Mouse (Mus musculus) mesoderm, embryonic 11.5 days (tissue): Measurements from ENCODE around the gene Gtpbp8.
A peak's percentile ranks its signal among the peaks of the same experiment; 100 is the strongest.

Experiments used
- DNase-seq: peaks from one replicate; pipeline ENCODE4 v3.0.0-alpha.2; 2012; ENCODE audit warnings: low read depth, low spot score

Gene Gtpbp8

GRCm38 (mm10) chr16:44690501-44690900 is 55.7 kb downstream of the Gtpbp8 start:
- no peak for DNase-seq

- peak; percentile 51 for DNase-seq
Observed at GRCm38 (mm10) chr16:44688507-44688906, 57.7 kb downstream of the Gtpbp8 start.

- DNase-seq = peak; percentile 51
Observed at GRCm38 (mm10) chr16:44687719-44688420, 58.3 kb downstream of the Gtpbp8 start.

GRCm38 (mm10) chr16:44686991-44687718 is 59.0 kb downstream of the Gtpbp8 start:
- DNase-seq = peak; percentile 80
